Mouse (Mus musculus): ENCODE results near the gene Nf1. TPM values are rescaled to one million over a fixed set of nuclear protein-coding genes. Genes with fewer than 3 reads are reported as not detected.
A peak's percentile ranks its signal among the peaks of the same experiment; 100 is the strongest.

Nf1 gene
- polyA plus RNA-seq, 1 experiment from 2014 or later, result 12.7 TPM

DNA sequence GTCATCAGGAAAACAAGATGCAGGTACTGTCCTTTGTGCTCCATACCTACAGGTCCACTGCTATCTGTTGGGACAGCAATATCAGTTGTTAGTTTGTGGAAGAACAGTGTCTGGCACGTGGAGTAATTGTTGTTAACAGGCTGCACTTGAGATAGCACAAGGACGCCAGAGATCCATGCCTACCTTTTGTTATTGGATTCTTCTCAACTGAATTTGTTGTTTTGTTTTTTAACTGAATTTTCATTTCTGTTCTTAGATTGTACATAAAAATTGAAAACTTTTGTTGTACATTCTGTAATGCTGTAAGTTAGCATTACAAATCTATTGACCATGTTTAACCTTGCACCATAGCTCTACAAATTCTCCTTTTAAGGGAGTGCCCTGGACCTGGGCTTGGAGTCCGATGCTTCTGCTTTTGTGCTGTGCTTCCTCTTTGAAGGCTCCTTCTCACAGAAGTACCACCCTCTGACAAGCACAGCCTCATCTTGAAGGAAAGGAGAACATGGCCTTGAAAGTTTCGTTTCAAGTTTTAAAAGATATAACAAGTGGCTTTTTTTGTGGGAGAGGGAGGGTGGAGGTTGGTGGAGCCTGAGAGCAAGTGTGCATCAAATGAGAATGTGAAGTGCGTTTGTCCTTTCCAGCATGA, 188.4 kb downstream of the Nf1 start:
- no peak overlapping the region for H3K9ac ChIP-seq
- H3K4me1 ChIP-seq (replicated peaks; ENCODE audit: control insufficient read depth, insufficient read depth, low read length), result no peaks in the 10 kb centered on the region
- no peaks in the 10 kb centered on the region for H3K27me3 ChIP-seq (ENCODE audit: control insufficient read depth, insufficient read depth, low read length)
- ATAC-seq (ENCODE audit: low FRiP score), result no peak
- no peak overlapping the region for H3K4me2 ChIP-seq (replicated peaks)
- no peaks in the 10 kb centered on the region for H3K9me3 ChIP-seq (ENCODE audit: control insufficient read depth, low read length)
- DNase-seq (ENCODE audit: low spot score), result no peak
- H3K27ac ChIP-seq, result no peak overlapping the region
- no peak overlapping the region for H3K4me3 ChIP-seq (replicated peaks; ENCODE audit: low read length)
- H3K36me3 ChIP-seq (replicated peaks; ENCODE audit: control insufficient read depth, insufficient read depth), result peaks cover 11% of the 10 kb centered on the region
- WGBS, result 94% methylated on average over 5 of the region's 5 CpGs

DNA sequence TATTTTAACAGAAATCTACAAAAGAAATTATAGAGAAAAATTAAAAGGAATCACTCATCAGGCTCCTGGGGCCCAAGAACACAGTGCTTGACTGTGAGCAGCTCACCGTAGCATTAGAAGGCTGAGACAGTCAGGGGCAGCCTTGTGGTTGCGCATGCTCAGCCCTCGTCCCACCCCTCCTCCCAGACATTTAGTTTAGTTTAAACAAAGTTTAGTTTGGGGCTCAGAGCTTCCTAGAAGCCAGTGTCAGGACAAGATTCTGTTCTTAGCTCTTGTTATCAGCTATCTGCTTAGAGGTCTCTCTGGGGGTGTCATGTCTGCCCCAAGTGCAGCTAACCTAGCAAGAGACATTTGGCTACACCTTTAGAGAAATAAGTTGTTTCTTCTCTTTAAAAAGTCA, 189.1 kb downstream of the Nf1 start:
- Histone ChIP-seq H3K9me3 (ENCODE audit: control insufficient read depth, low read length) (no peaks in the 10 kb centered on the region), H3K4me2 (replicated peaks) (no peak overlapping the region), H3K4me3 (replicated peaks; ENCODE audit: low read length) (no peak overlapping the region), H3K27me3 (ENCODE audit: control insufficient read depth, insufficient read depth, low read length) (no peaks in the 10 kb centered on the region), H3K4me1 (replicated peaks; ENCODE audit: control insufficient read depth, insufficient read depth, low read length) (no peaks in the 10 kb centered on the region), H3K27ac (no peak overlapping the region), H3K9ac (no peak overlapping the region), H3K36me3 (replicated peaks; ENCODE audit: control insufficient read depth, insufficient read depth) (peaks cover 11% of the 10 kb centered on the region)
- 95% methylated on average over 3 of the region's 3 CpGs for WGBS
- no peak for ATAC-seq (ENCODE audit: low FRiP score)
- DNase-seq (ENCODE audit: low spot score), result no peak

GRCm38 (mm10) chr11:79529226-79529625, 189.7 kb downstream of the Nf1 start:
- Histone ChIP-seq H3K27ac (no peak overlapping the region), H3K4me2 (replicated peaks) (no peak overlapping the region), H3K9ac (no peak overlapping the region), H3K9me3 (ENCODE audit: control insufficient read depth, low read length) (no peaks in the 10 kb centered on the region), H3K4me3 (replicated peaks; ENCODE audit: low read length) (no peak overlapping the region), H3K27me3 (ENCODE audit: control insufficient read depth, insufficient read depth, low read length) (no peaks in the 10 kb centered on the region), H3K36me3 (replicated peaks; ENCODE audit: control insufficient read depth, insufficient read depth) (peaks cover 11% of the 10 kb centered on the region), H3K4me1 (replicated peaks; ENCODE audit: control insufficient read depth, insufficient read depth, low read length) (no peaks in the 10 kb centered on the region)
- ATAC-seq (ENCODE audit: low FRiP score), result no peak
- no peak for DNase-seq (ENCODE audit: low spot score)
- whole genome bisulfite sequencing, result 96% methylated on average over 6 of the region's 6 CpGs

- Histone ChIP-seq H3K4me3 (replicated peaks; ENCODE audit: low read length) (no peak overlapping the region), H3K9me3 (ENCODE audit: control insufficient read depth, low read length) (no peaks in the 10 kb centered on the region), H3K36me3 (replicated peaks; ENCODE audit: control insufficient read depth, insufficient read depth) (peaks cover 11% of the 10 kb centered on the region), H3K27ac (no peak overlapping the region), H3K4me2 (replicated peaks) (no peak overlapping the region), H3K27me3 (ENCODE audit: control insufficient read depth, insufficient read depth, low read length) (no peaks in the 10 kb centered on the region), H3K4me1 (replicated peaks; ENCODE audit: control insufficient read depth, insufficient read depth, low read length) (no peaks in the 10 kb centered on the region), H3K9ac (no peak overlapping the region)
- DNase-seq (ENCODE audit: low spot score), result no peak
- WGBS, result 76% methylated on average over 2 of the region's 2 CpGs
- ATAC-seq (ENCODE audit: low FRiP score), result no peak
Measured at GRCm38 (mm10) chr11:79529736-79530135, 190.2 kb downstream of the Nf1 start.

GRCm38 (mm10) chr11:79530333-79530761, 190.9 kb downstream of the Nf1 start, which contains the start of the genes Evi2 and Evi2a:
Evi2 (minus strand) TSS chr11:79530589.
Evi2a (minus strand) TSS chr11:79530609.
- Histone ChIP-seq H3K27ac (no peak within 1 kb of the TSS), H3K36me3 (replicated peaks; ENCODE audit: control insufficient read depth, insufficient read depth) (peaks cover 11% of the 10 kb centered on the region), H3K4me2 (replicated peaks) (no peak within 1 kb of the TSS), H3K9ac (no peak within 1 kb of the TSS), H3K4me1 (replicated peaks; ENCODE audit: control insufficient read depth, insufficient read depth, low read length) (no peaks in the 10 kb centered on the region), H3K27me3 (ENCODE audit: control insufficient read depth, insufficient read depth, low read length) (no peaks in the 10 kb centered on the region), H3K4me3 (replicated peaks; ENCODE audit: low read length) (no peak within 1 kb of the TSS), H3K9me3 (ENCODE audit: control insufficient read depth, low read length) (no peaks in the 10 kb centered on the region)
- DNase-seq (ENCODE audit: low spot score), result no peak
- ATAC-seq (ENCODE audit: low FRiP score), result no peak
- 84% methylated on average over 7 of the region's 7 CpGs for WGBS

- Histone ChIP-seq H3K4me1 (replicated peaks; ENCODE audit: control insufficient read depth, insufficient read depth, low read length) (no peaks in the 10 kb centered on the region), H3K27ac (no peak overlapping the region), H3K27me3 (ENCODE audit: control insufficient read depth, insufficient read depth, low read length) (no peaks in the 10 kb centered on the region), H3K9ac (no peak overlapping the region), H3K9me3 (ENCODE audit: control insufficient read depth, low read length) (no peaks in the 10 kb centered on the region), H3K36me3 (replicated peaks; ENCODE audit: control insufficient read depth, insufficient read depth) (peaks cover 11% of the 10 kb centered on the region), H3K4me2 (replicated peaks) (no peak overlapping the region), H3K4me3 (replicated peaks; ENCODE audit: low read length) (no peak overlapping the region)
- WGBS, result 94% methylated on average over 11 of the region's 11 CpGs
- ATAC-seq (ENCODE audit: low FRiP score), result no peak
- no peak for DNase-seq (ENCODE audit: low spot score)
Measured at GRCm38 (mm10) chr11:79530774-79531173, 191.3 kb downstream of the Nf1 start.

GRCm38 (mm10) chr11:79531485-79531884, 192.0 kb downstream of the Nf1 start:
- Histone ChIP-seq H3K9me3 (ENCODE audit: control insufficient read depth, low read length) (no peaks in the 10 kb centered on the region), H3K4me2 (replicated peaks) (no peak overlapping the region), H3K36me3 (replicated peaks; ENCODE audit: control insufficient read depth, insufficient read depth) (peaks cover 17% of the 10 kb centered on the region), H3K27me3 (ENCODE audit: control insufficient read depth, insufficient read depth, low read length) (no peaks in the 10 kb centered on the region), H3K4me1 (replicated peaks; ENCODE audit: control insufficient read depth, insufficient read depth, low read length) (no peaks in the 10 kb centered on the region), H3K27ac (no peak overlapping the region), H3K9ac (no peak overlapping the region), H3K4me3 (replicated peaks; ENCODE audit: low read length) (no peak overlapping the region)
- no peak for ATAC-seq (ENCODE audit: low FRiP score)
- WGBS, result 94% methylated on average over 4 of the region's 4 CpGs
- no peak for DNase-seq (ENCODE audit: low spot score)

- no peaks in the 10 kb centered on the region for H3K9me3 ChIP-seq (ENCODE audit: control insufficient read depth, low read length)
- DNase-seq (ENCODE audit: low spot score), result no peak
- no peak overlapping the region for H3K4me3 ChIP-seq (replicated peaks; ENCODE audit: low read length)
- H3K36me3 ChIP-seq (replicated peaks; ENCODE audit: control insufficient read depth, insufficient read depth), result peaks cover 26% of the 10 kb centered on the region
- no peak overlapping the region for H3K27ac ChIP-seq
- ATAC-seq (ENCODE audit: low FRiP score), result no peak
- H3K4me2 ChIP-seq (replicated peaks), result no peak overlapping the region
- no peaks in the 10 kb centered on the region for H3K4me1 ChIP-seq (replicated peaks; ENCODE audit: control insufficient read depth, insufficient read depth, low read length)
- H3K27me3 ChIP-seq (ENCODE audit: control insufficient read depth, insufficient read depth, low read length), result no peaks in the 10 kb centered on the region
- WGBS, result 88% methylated on average over 6 of the region's 6 CpGs
- H3K9ac ChIP-seq, result no peak overlapping the region
Measured at GRCm38 (mm10) chr11:79533311-79533710, 193.8 kb downstream of the Nf1 start.

DNA sequence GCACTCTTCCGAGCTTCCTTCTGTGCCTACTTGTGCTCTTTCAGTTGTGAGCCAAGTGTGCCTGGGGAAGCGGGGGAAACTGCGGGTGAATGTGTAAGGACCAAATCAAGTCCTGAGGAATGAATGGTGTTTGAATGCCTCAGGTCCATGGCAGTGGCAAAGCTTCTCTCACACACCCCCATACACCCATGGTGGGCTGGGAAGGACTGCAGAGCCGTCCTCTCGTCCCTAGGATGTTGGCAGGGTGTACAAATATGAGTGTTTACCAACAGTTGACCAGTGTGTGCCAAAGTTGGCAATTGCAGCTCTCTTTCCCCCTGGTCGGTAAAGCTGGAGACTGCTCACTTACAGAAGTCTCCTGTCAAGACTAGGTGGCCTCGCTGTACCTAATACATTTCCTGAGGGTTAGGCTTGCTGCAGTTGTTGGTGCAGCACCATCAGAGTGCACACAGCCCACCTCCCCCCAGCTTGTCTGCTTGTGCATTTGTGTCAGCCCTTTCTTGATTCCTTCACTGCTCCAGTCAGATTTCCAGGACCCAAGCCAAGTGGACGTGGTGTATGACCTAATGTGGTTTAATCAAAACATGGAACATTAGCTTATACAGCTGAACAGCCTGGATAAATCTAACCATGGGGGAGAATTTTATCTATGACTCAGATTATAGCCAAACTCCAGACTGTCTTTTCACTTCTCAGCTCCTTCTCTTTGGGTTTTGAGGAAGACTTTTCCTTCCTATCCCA, 194.6 kb downstream of the Nf1 start:
- no peak overlapping the region for H3K4me3 ChIP-seq (replicated peaks; ENCODE audit: low read length)
- no peaks in the 10 kb centered on the region for H3K4me1 ChIP-seq (replicated peaks; ENCODE audit: control insufficient read depth, insufficient read depth, low read length)
- no peak overlapping the region for H3K9ac ChIP-seq
- DNase-seq (ENCODE audit: low spot score) (peak; percentile 30), ATAC-seq (ENCODE audit: low FRiP score) (no peak)
- no peaks in the 10 kb centered on the region for H3K27me3 ChIP-seq (ENCODE audit: control insufficient read depth, insufficient read depth, low read length)
- no peak overlapping the region for H3K27ac ChIP-seq
- no peaks in the 10 kb centered on the region for H3K9me3 ChIP-seq (ENCODE audit: control insufficient read depth, low read length)
- H3K36me3 ChIP-seq (replicated peaks; ENCODE audit: control insufficient read depth, insufficient read depth), result peaks cover 29% of the 10 kb centered on the region
- WGBS, result 85% methylated on average over 8 of the region's 8 CpGs
- H3K4me2 ChIP-seq (replicated peaks), result no peak overlapping the region

Data from hindbrain, embryonic 14.5 days (tissue).